8 mouse cellular contexts compared by ENCODE assay signal in the genomic region with DNA sequence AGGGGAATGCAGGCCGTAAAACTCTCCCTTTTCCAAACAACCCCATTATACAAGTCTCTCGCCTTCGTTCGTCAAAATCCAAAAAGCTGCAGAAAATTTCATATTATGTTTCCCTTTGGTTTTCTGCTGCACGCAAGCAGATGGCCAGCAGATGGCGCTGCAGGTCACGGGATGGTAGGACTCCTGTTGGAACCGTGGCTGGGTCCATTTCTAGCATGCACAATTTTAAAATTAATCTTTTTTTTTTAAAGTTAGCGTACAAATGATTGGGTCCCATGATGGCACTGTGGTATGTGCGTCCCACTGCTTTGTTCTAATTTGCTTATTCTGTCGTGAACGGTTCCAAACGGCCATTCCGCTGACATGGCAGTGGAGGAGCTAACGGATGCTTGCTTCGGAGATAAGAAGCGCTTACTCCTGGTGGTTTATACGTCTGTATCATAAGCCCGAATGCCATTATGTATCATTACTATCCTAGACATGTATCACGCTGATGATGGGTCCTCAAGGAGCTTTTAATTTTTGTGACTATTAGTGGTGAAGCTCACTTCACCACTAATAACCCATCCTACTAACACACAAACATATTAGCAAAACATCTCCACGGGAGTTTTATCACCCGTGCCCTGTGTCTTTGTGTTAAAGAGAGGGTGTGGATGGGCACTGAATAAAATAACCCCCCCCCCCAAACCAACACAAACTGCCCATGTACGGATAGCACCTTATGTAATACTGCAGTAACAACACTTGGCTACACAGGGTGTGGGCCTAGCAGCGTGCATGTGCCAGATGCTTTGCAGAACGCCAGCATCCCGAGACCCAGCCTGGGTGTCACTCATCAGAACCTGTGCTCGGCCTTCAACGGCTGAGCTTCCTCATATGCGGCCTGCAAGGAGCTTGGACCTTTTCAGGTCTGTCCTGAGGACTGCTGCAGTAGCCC.
A peak's percentile ranks its signal among the peaks of the same experiment; 100 is the strongest.
DNase-seq lines count a peak whose midpoint lies in the region; ATAC-seq lines count a peak whose summit lies in the region.

No protein-coding gene starts in this region.

- no peaks in the 10 kb centered on the region for H3K9me3 ChIP-seq in forebrain, embryonic 10.5 days
- no peaks in the 10 kb centered on the region for H3K9me3 ChIP-seq in forebrain, embryonic 15.5 days
- no peaks in the 10 kb centered on the region for H3K9me3 ChIP-seq in midbrain, embryonic 15.5 days

- H3K27ac ChIP-seq in forebrain, embryonic 10.5 days, result no peak overlapping the region
- no peak overlapping the region for H3K27ac ChIP-seq in forebrain, embryonic 15.5 days (replicated peaks)
- no peak overlapping the region for H3K27ac ChIP-seq in midbrain, embryonic 15.5 days

- peaks cover 17% of the 10 kb centered on the region for H3K4me1 ChIP-seq in forebrain, embryonic 10.5 days
- peaks cover 13% of the 10 kb centered on the region for H3K4me1 ChIP-seq in forebrain, embryonic 15.5 days
- H3K4me1 ChIP-seq in midbrain, embryonic 15.5 days, result peaks cover 20% of the 10 kb centered on the region

- no peak for ATAC-seq in forebrain, embryonic 15.5 days (replicated peaks)
- 0 out of 2 replicates have a peak, but pooled peaks have one; percentile 6 for ATAC-seq in midbrain, embryonic 15.5 days (replicated peaks)

- no peaks in the 10 kb centered on the region for H3K36me3 ChIP-seq in forebrain, embryonic 10.5 days (replicated peaks)
- H3K36me3 ChIP-seq in forebrain, embryonic 15.5 days, result no peaks in the 10 kb centered on the region
- no peaks in the 10 kb centered on the region for H3K36me3 ChIP-seq in midbrain, embryonic 15.5 days (replicated peaks)

- DNase-seq in forebrain, embryonic 10.5 days (ENCODE audit: extremely low spot score, low spot score), result peak; percentile 55
- DNase-seq in MN1 (ENCODE audit: low spot score), result peak; percentile 85
- DNase-seq in cerebellum, postnatal 4 days (ENCODE audit: low spot score in 2 of 2), result peak; percentile 71 to 78
- DNase-seq in heart, postnatal 36 days, result peak; percentile 14 to 59
- peak; percentile 53 to 59 for DNase-seq in left cerebral cortex, postnatal 36 days (ENCODE audit: low spot score in 2 of 2)
- peak; percentile 9 for DNase-seq in testis, postnatal 14 days (ENCODE audit: low spot score)

- no peak overlapping the region for H3K9ac ChIP-seq in forebrain, embryonic 15.5 days (replicated peaks)
- H3K9ac ChIP-seq in midbrain, embryonic 15.5 days, result no peak overlapping the region

- H3K4me3 ChIP-seq in forebrain, embryonic 10.5 days, result no peak overlapping the region
- no peak overlapping the region for H3K4me3 ChIP-seq in forebrain, embryonic 15.5 days
- H3K4me3 ChIP-seq in midbrain, embryonic 15.5 days, result no peak overlapping the region

- no peaks in the 10 kb centered on the region for H3K27me3 ChIP-seq in forebrain, embryonic 10.5 days (ENCODE audit: poor library complexity, severe bottlenecking)
- H3K27me3 ChIP-seq in forebrain, embryonic 15.5 days, result no peaks in the 10 kb centered on the region
- H3K27me3 ChIP-seq in midbrain, embryonic 15.5 days (replicated peaks), result no peaks in the 10 kb centered on the region

- no peak overlapping the region for H3K4me2 ChIP-seq in forebrain, embryonic 15.5 days (replicated peaks)
- no peak overlapping the region for H3K4me2 ChIP-seq in midbrain, embryonic 15.5 days

- intact Hi-C loops in heart, postnatal 36 days (cut with DNase I), result loop anchor here (1.0 to 5.0 kb wide), 3 partner anchors 131 to 556 kb away; a partner anchor contains a TSS
- intact Hi-C loops in left cerebral cortex, postnatal 36 days (cut with DNase I), result loop anchor here (1.0 to 10.0 kb wide), 3 partner anchors 132 to 476 kb away; a partner anchor contains a TSS

- 69% methylated on average over 29 of the region's 29 CpGs for WGBS in forebrain, embryonic 10.5 days
- WGBS in forebrain, embryonic 15.5 days, result 67% methylated on average over 29 of the region's 29 CpGs
- 65% methylated on average over 29 of the region's 29 CpGs for WGBS in midbrain, embryonic 15.5 days

Comparison
In these comparisons a context has a peak if more than half of its experiments do, and no peak if none do; other contexts are left out.
1. DNase-seq: peak in every context shown above with its lines; median percentile 85 in MN1; 74 in cerebellum, postnatal 4 days; 56 in left cerebral cortex, postnatal 36 days; 55 in forebrain, embryonic 10.5 days; 36 in heart, postnatal 36 days; 9 in testis, postnatal 14 days.